Mouse (Mus musculus): ENCODE results near the gene Csf2rb. TPM values are rescaled to one million over a fixed set of nuclear protein-coding genes. Genes with fewer than 3 reads are reported as not detected.
"Not testable (repeated sequence)": the region's sequence is repeated elsewhere in the genome, so short reads cannot be mapped to it uniquely, and the experiment has no call there.

The Csf2rb gene
- polyA plus RNA-seq (2015; fragmentation: Nextera tagmentation; extraction: Ambion mirVana): 2.4 and 3.4 TPM in 2 replicates

DNA sequence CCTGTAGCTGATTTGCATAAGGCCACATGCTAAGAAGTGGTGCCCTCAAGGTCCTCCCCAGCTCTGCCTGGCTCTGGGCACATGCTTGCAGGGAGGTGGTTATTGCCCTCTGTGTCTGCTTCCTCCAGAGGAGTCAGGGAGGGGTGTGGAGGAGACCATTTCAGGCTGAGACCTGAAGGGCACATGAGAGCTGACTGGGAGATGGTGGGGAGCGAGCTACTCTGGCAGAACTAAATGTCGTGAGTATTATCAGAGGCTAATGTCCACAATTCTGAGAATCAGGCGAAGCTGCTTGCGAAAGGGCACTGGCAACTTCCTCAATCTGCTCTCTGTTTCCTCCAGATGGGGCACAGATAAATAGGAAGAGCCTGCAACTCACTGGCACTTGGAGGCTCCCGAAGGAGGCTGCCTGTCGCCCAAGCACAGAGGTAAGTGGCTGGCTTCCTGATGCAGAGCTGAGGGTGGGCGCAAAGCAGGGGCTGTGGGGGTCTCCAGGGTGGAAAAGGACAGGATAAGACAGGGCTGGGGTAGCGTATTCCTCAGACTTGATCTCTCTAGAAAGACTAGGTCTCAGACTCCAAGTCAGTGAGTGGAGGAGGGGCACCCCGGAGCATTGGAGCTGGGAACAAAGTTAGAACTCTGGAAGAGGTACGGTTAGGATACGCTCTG is at the start of gene Csf2rb:
Gene Csf2rb, plus strand, starts transcription at position 82 of the 669 bp plus-strand sequence.
- WGBS: 68% methylated on average over 11 of the region's 11 CpGs
- H3K4me3 ChIP-seq (replicated peaks; ENCODE audit: low read length): peak within 1 kb of the TSS; percentile 9

DNA sequence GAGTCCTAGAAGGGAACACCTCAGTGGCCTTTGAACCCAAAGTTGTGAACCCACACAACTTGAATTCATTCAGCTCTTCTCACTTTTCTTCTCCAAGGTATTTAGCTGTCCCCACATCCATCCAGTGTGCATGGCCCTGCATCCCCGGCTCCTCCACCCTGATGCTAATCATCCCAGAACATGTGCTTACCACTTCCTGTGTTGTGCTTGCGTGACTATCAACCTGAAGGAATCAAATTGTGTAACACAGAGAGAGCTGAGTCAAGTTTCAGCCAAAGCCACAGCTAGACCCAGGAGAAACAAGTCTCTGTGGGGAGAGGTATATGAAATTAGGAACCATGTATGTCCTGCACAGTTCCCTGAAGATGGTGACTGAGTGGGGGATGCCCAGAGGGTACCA is 47.2 kb upstream of the Csf2rb start:
- ATAC-seq (ENCODE audit: insufficient read depth, low FRiP score): no peak
- 68% methylated on average over 2 of the region's 2 CpGs for WGBS

More for the DNA sequence above, at the start of gene Csf2rb:
- Histone ChIP-seq H3K4me2 (ENCODE audit: low read depth, low read length) (no peak within 1 kb of the TSS), H3K27me3 (ENCODE audit: control insufficient read depth, insufficient read depth, low read length) (no peaks in the 10 kb centered on the region), H3K9me3 (replicated peaks; ENCODE audit: control insufficient read depth, low read length) (no peaks in the 10 kb centered on the region), H3K9ac (ENCODE audit: low read length) (no peak within 1 kb of the TSS), H3K36me3 (ENCODE audit: control insufficient read depth, insufficient read depth, low read length) (no peaks in the 10 kb centered on the region), H3K4me1 (ENCODE audit: control insufficient read depth, insufficient read depth, low read length) (peaks cover 3% of the 10 kb centered on the region; the same call in 1 of the 2 replicates), H3K27ac (ENCODE audit: low read length) (no peak within 1 kb of the TSS)
- no peak for ATAC-seq (ENCODE audit: insufficient read depth, low FRiP score)

DNA sequence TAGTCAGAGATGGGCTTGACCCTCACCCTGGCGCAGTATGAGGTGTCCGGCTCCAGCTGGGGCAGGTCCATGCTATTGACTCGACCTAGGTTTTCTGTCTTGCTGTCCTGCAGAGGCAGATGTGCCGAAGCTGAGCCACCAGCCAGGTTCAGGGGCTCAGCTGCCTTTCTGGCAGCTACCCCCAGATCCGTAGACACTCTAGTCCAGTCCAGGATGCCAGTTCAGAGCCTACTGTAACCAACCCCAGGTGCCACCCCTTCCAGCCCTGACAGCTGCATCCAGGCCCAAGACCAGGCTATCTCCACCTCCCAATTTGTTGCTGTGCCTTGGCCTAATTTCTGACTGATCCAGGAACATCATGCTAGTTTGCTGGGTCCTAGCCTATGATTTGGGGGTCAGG is 37.6 kb upstream of the Csf2rb start:
- whole genome bisulfite sequencing: 79% methylated on average over 5 of the region's 5 CpGs
- Histone ChIP-seq H3K4me1 (ENCODE audit: control insufficient read depth, insufficient read depth, low read length) (no peaks in the 10 kb centered on the region), H3K4me2 (ENCODE audit: low read depth, low read length) (no peak overlapping the region), H3K4me3 (replicated peaks; ENCODE audit: low read length) (no peak overlapping the region), H3K9me3 (replicated peaks; ENCODE audit: control insufficient read depth, low read length) (no peaks in the 10 kb centered on the region), H3K27me3 (ENCODE audit: control insufficient read depth, insufficient read depth, low read length) (no peaks in the 10 kb centered on the region), H3K36me3 (ENCODE audit: control insufficient read depth, insufficient read depth, low read length) (no peaks in the 10 kb centered on the region), H3K9ac (ENCODE audit: low read length) (no peak overlapping the region), H3K27ac (ENCODE audit: low read length) (no peak overlapping the region)
- ATAC-seq (ENCODE audit: insufficient read depth, low FRiP score): no peak

More for the DNA sequence above, 47.2 kb upstream of the Csf2rb start:
- H3K4me3 ChIP-seq (replicated peaks; ENCODE audit: low read length): no peak overlapping the region
- no peaks in the 10 kb centered on the region for H3K36me3 ChIP-seq (ENCODE audit: control insufficient read depth, insufficient read depth, low read length)
- no peaks in the 10 kb centered on the region for H3K9me3 ChIP-seq (replicated peaks; ENCODE audit: control insufficient read depth, low read length)
- no peak overlapping the region for H3K9ac ChIP-seq (ENCODE audit: low read length)
- H3K4me2 ChIP-seq (ENCODE audit: low read depth, low read length): no peak overlapping the region
- H3K27me3 ChIP-seq (ENCODE audit: control insufficient read depth, insufficient read depth, low read length): no peaks in the 10 kb centered on the region
- H3K4me1 ChIP-seq (ENCODE audit: control insufficient read depth, insufficient read depth, low read length): no peaks in the 10 kb centered on the region
- H3K27ac ChIP-seq (ENCODE audit: low read length): no peak overlapping the region

DNA sequence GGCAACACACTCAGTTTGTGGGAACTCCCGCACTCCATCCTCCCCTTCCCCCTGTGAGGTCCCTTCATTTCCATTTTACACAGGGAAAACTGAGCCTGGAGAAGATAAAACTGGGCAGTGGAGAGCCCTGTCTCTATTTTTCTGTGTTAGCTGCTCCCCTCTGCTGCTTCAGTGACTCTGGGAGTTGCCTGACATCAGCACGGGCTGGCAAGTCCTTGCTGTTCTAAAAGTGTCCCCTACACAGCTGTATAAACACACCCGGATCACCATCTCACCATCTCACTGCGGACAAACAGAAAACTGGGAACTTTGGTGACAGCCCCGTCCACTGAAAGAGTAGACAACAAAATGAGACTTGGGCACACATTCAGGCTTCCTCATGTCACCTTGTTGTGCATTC is 35.8 kb upstream of the Csf2rb start:
- 47% methylated on average over 4 of the region's 5 CpGs for WGBS
- ATAC-seq (ENCODE audit: insufficient read depth, low FRiP score); H3K36me3 ChIP-seq (ENCODE audit: control insufficient read depth, insufficient read depth, low read length); H3K4me1 ChIP-seq (ENCODE audit: control insufficient read depth, insufficient read depth, low read length); H3K4me3 ChIP-seq (replicated peaks; ENCODE audit: low read length); H3K9ac ChIP-seq (ENCODE audit: low read length); H3K27ac ChIP-seq (ENCODE audit: low read length); H3K9me3 ChIP-seq (replicated peaks; ENCODE audit: control insufficient read depth, low read length); H3K4me2 ChIP-seq (ENCODE audit: low read depth, low read length); H3K27me3 ChIP-seq (ENCODE audit: control insufficient read depth, insufficient read depth, low read length): not testable (repeated sequence)

DNA sequence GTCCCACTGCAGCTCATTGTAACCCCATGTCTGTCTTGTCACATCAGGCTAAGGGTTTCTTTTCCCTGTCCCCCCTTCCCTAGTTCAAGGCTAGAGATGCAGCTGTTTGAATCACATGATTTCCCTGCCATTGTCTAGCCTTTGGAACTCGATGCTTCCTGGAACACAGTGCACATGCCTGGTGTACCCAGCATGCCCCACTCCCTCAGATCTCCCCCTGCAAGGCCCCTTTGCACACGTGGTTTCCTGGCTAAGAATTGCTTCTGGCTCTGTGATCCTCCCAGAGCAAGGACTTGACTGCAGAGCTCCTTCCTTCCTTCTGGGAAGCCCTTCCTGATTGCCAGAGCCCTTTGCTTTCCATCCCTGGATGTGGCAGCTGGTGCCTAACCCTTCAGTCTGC is 32.3 kb upstream of the Csf2rb start:
- not testable (repeated sequence) for H3K4me1 ChIP-seq (ENCODE audit: control insufficient read depth, insufficient read depth, low read length); H3K36me3 ChIP-seq (ENCODE audit: control insufficient read depth, insufficient read depth, low read length); H3K27me3 ChIP-seq (ENCODE audit: control insufficient read depth, insufficient read depth, low read length); H3K4me3 ChIP-seq (replicated peaks; ENCODE audit: low read length); H3K9me3 ChIP-seq (replicated peaks; ENCODE audit: control insufficient read depth, low read length); H3K9ac ChIP-seq (ENCODE audit: low read length); H3K27ac ChIP-seq (ENCODE audit: low read length); H3K4me2 ChIP-seq (ENCODE audit: low read depth, low read length)
- peak; percentile 64; the same call in 1 of the 2 replicates for ATAC-seq (ENCODE audit: insufficient read depth, low FRiP score)
- 5% methylated on average over 2 of the region's 2 CpGs for WGBS

DNA sequence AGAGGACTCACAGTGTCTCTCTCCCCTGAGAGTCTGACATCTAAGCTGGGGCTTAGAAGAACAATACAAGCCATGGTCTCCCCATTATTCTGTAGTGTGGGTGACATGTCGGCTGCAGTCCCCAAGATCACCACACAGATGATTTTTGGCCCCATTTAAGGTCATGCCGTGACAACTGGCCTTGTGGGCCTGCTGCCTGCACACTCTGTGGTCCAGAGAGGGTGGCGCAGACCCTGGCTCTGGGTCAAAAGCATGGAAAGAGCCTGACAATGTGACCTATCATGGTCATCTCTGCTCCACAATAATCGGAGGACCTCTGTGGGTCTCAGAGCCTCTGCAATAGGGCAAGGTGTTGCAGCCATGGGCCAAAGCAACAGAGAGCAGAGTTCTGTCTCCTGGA is 31.8 kb upstream of the Csf2rb start:
- no peaks in the 10 kb centered on the region for H3K36me3 ChIP-seq (ENCODE audit: control insufficient read depth, insufficient read depth, low read length)
- H3K27me3 ChIP-seq (ENCODE audit: control insufficient read depth, insufficient read depth, low read length): no peaks in the 10 kb centered on the region
- no peak overlapping the region for H3K4me3 ChIP-seq (replicated peaks; ENCODE audit: low read length)
- no peak for ATAC-seq (ENCODE audit: insufficient read depth, low FRiP score)
- no peak overlapping the region for H3K4me2 ChIP-seq (ENCODE audit: low read depth, low read length)
- no peaks in the 10 kb centered on the region for H3K9me3 ChIP-seq (replicated peaks; ENCODE audit: control insufficient read depth, low read length)
- no peak overlapping the region for H3K27ac ChIP-seq (ENCODE audit: low read length)
- no peak overlapping the region for H3K9ac ChIP-seq (ENCODE audit: low read length)
- H3K4me1 ChIP-seq (ENCODE audit: control insufficient read depth, insufficient read depth, low read length): no peaks in the 10 kb centered on the region
- 80% methylated on average over 4 of the region's 4 CpGs for WGBS

DNA sequence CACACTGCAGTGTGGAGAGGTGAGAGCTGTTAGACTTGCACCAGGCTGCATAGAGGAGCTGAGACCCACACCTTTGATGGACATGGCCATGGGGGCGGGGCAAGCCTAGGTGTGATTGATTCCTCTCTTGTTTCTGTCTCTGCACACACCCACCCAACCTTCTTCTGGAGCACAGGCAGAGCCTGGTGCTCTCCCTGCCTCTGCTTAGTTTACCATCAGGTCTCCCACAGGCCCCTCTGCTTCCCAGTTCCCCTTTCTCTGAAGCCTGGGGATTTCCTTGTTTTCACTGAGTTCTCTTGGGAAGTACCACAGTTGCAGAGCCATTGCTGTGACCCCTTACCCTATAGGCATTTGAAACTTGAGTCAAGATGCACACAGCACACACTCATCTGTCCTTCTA is 27.0 kb upstream of the Csf2rb start:
- ATAC-seq (ENCODE audit: insufficient read depth, low FRiP score): no peak
- Histone ChIP-seq H3K4me1 (ENCODE audit: control insufficient read depth, insufficient read depth, low read length) (no peaks in the 10 kb centered on the region), H3K36me3 (ENCODE audit: control insufficient read depth, insufficient read depth, low read length) (no peaks in the 10 kb centered on the region), H3K4me2 (ENCODE audit: low read depth, low read length) (no peak overlapping the region), H3K9me3 (replicated peaks; ENCODE audit: control insufficient read depth, low read length) (no peaks in the 10 kb centered on the region), H3K27ac (ENCODE audit: low read length) (no peak overlapping the region), H3K9ac (ENCODE audit: low read length) (no peak overlapping the region), H3K4me3 (replicated peaks; ENCODE audit: low read length) (no peak overlapping the region), H3K27me3 (ENCODE audit: control insufficient read depth, insufficient read depth, low read length) (no peaks in the 10 kb centered on the region)
- WGBS: 69% methylated on average over 1 of the region's 1 CpGs

DNA sequence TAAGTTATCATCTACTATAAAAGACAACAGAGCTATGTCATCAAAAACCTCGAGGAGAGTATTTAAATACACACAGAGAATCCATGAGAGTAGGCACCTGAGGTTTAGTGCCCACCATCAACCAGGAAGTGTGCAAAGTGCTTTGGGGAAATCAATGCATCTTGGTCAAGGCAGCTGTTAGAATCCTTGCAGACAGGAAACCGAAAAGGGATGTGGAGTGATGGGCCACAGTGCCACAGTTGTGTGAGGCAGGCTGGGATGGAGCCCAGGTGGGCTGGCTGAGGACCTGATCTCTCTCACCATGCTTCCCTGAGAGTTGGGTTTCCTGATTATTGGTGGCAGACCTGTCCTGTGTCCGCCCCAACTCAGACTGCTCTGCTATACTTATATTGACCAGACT is 25.9 kb upstream of the Csf2rb start:
- Histone ChIP-seq H3K9me3 (replicated peaks; ENCODE audit: control insufficient read depth, low read length) (no peaks in the 10 kb centered on the region), H3K27ac (ENCODE audit: low read length) (no peak overlapping the region), H3K36me3 (ENCODE audit: control insufficient read depth, insufficient read depth, low read length) (no peaks in the 10 kb centered on the region), H3K4me2 (ENCODE audit: low read depth, low read length) (no peak overlapping the region), H3K27me3 (ENCODE audit: control insufficient read depth, insufficient read depth, low read length) (no peaks in the 10 kb centered on the region), H3K9ac (ENCODE audit: low read length) (no peak overlapping the region), H3K4me3 (replicated peaks; ENCODE audit: low read length) (no peak overlapping the region), H3K4me1 (ENCODE audit: control insufficient read depth, insufficient read depth, low read length) (no peaks in the 10 kb centered on the region)
- WGBS: 71% methylated on average over 3 of the region's 3 CpGs
- no peak for ATAC-seq (ENCODE audit: insufficient read depth, low FRiP score)

DNA sequence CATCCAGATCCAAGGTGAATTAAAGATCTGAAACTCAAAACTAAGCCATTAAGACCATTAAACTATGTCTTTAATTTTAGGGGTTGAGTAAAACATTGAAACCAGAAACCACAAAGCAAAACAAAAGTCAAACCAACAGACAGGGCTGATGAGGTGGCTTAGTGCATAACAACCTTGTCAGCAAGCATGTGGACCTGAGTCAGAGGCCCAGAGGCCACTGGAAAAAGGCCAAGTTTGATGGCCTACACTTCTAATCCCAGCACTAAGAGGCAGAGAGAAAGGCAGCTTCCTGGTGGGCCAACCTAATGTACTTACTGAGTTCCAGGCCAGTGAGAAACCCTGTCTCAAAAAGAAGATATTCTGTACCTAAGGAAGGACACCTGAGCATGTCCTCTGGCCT is 24.8 kb upstream of the Csf2rb start:
- H3K9ac ChIP-seq (ENCODE audit: low read length): no peak overlapping the region
- no peaks in the 10 kb centered on the region for H3K27me3 ChIP-seq (ENCODE audit: control insufficient read depth, insufficient read depth, low read length)
- no peaks in the 10 kb centered on the region for H3K4me1 ChIP-seq (ENCODE audit: control insufficient read depth, insufficient read depth, low read length)
- no peak overlapping the region for H3K4me2 ChIP-seq (ENCODE audit: low read depth, low read length)
- H3K4me3 ChIP-seq (replicated peaks; ENCODE audit: low read length): no peak overlapping the region
- ATAC-seq (ENCODE audit: insufficient read depth, low FRiP score): no peak
- no peaks in the 10 kb centered on the region for H3K9me3 ChIP-seq (replicated peaks; ENCODE audit: control insufficient read depth, low read length)
- H3K36me3 ChIP-seq (ENCODE audit: control insufficient read depth, insufficient read depth, low read length): no peaks in the 10 kb centered on the region
- no peak overlapping the region for H3K27ac ChIP-seq (ENCODE audit: low read length)
